In the genomic region with DNA sequence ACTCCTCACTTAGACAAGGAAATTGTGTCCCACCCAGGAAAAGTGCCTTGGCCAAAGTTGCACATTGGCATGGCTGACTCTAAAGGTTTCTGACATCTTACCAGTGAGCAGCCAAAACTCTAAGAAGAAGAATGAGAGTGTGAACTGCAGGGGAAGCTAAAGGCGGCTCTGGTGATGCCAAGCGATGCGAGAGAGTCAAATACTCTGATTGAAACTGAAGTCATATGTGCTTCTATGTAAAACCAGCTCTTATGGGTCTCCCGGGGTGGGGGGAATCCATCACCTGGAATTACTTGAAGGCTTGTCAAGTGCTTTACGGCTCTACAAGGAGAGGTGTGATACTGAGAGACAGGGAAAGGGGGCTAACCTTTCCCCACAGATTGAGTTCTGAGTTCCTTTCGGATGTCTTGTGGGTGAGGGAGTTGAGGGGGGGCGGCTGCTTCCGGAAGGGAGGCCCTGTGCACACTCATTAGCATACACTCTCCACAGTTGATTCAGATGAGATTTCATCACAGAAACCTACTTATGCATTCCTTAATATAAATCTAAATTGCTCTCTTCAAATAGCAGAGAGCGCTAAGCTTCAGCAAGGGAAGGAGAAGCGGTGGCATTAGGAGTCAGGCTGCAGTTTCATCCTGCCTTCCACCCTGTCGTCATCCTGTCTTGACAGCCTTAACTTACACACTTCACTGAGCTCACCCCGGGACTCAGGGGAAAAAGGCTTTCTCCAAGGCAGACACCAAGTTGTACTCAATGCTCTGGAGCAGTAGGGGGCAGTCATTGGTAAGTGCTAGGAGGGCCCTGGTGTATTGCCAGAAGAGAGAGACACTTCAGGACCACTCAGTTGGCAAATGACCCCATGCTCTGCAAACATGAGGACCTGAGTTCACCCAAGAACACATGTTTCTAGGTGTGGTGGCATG, we compare ENCODE assay signal across 12 mouse cellular contexts.
DNase-seq lines count a peak whose midpoint lies in the region; ATAC-seq lines count a peak whose summit lies in the region.
"Had no signal": no experiment of that assay in that cellular context is flagged by ENCODE, and none has a peak within 500 bp of the region (broad histone marks: within the 10 kb centered on the region; RNA-seq: fewer than 3 reads in every experiment).

No protein-coding gene starts in this region.

- no peaks in the 10 kb centered on the region for H3K27me3 ChIP-seq in hindbrain, embryonic 13.5 days
- H3K27me3 ChIP-seq: intestine, embryonic 15.5 days; lung, embryonic 15.5 days had no signal

- H3K9ac ChIP-seq in hindbrain, embryonic 13.5 days = no peak overlapping the region
- H3K9ac ChIP-seq: intestine, embryonic 15.5 days; lung, embryonic 15.5 days had no signal

- H3K27ac ChIP-seq in hindbrain, embryonic 13.5 days = peak overlapping the region; percentile 12; the same call in 1 of the 2 replicates
- H3K27ac ChIP-seq: intestine, embryonic 15.5 days; lung, embryonic 15.5 days had no signal

- ATAC-seq in hindbrain, embryonic 13.5 days (ENCODE audit: low FRiP score) = 0 out of 2 replicates have a peak, but pooled peaks have one; percentile 32
- ATAC-seq: intestine, embryonic 15.5 days had no signal

- peak; percentile 27 for DNase-seq in adrenal gland, postnatal 14 days
- no peak for DNase-seq in adrenal gland, postnatal 4 days (ENCODE audit: low spot score in 2 of 2)
- DNase-seq in kidney, postnatal 10 days = peak; percentile 28
- no peak for DNase-seq in kidney, adult 18-20 months
- peak; percentile 9 for DNase-seq in 3T3-L1 (ENCODE audit: low read depth, low spot score)
- DNase-seq in gastrocnemius, postnatal 25 days = no peak
- DNase-seq in urinary bladder, postnatal 10 days (ENCODE audit: low spot score) = no peak
- DNase-seq: right cerebral cortex, postnatal 4 days had no signal

- peaks cover 36% of the 10 kb centered on the region for H3K4me1 ChIP-seq in hindbrain, embryonic 13.5 days (replicated peaks)

- no peak overlapping the region for H3K4me2 ChIP-seq in hindbrain, embryonic 13.5 days
- H3K4me2 ChIP-seq: intestine, embryonic 15.5 days; lung, embryonic 15.5 days had no signal

- WGBS in hindbrain, embryonic 13.5 days = 62% methylated on average over 12 of the region's 12 CpGs

- no peaks in the 10 kb centered on the region for H3K36me3 ChIP-seq in hindbrain, embryonic 13.5 days
- H3K36me3 ChIP-seq: intestine, embryonic 15.5 days; lung, embryonic 15.5 days had no signal

- H3K4me3 ChIP-seq in hindbrain, embryonic 13.5 days = no peak overlapping the region
- H3K4me3 ChIP-seq: erythroblast, embryonic 14.5 days; intestine, embryonic 15.5 days; lung, embryonic 15.5 days had no signal

- no peaks in the 10 kb centered on the region for H3K9me3 ChIP-seq in hindbrain, embryonic 13.5 days
- H3K9me3 ChIP-seq: intestine, embryonic 15.5 days; lung, embryonic 15.5 days had no signal

Comparison
In these comparisons a context has a peak if more than half of its experiments do, and no peak if none do; other contexts are left out.
1. DNase-seq: peak in adrenal gland, postnatal 14 days (single experiment), kidney, postnatal 10 days (single experiment) and 3T3-L1 (single experiment); none in adrenal gland, postnatal 4 days (0 of 2), kidney, adult 18-20 months (single experiment), gastrocnemius, postnatal 25 days (single experiment) and urinary bladder, postnatal 10 days (single experiment).